In the genomic region with DNA sequence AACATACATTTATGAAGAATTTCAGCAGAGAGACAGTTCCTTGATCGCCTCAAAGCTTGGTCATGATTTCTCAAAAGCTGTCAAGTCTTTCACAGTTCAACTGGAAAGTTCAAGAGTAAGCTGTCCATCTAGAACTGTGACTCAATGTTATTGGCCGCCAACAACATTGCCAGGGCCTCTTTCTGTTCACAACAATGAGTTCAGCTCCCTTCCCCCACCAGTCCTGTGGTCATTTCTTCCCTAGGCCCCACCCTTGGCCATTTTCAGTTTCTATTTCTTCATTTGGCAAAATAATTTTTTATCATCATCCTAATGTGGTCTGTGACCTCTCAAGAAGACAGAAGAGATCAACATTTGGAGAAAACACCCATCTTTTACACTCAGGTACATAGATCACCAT, we compare ENCODE assay signal across 21 mouse cellular contexts. TPM values are rescaled to one million over a fixed set of nuclear protein-coding genes. Genes with fewer than 3 reads are reported as not detected.
DNase-seq lines count a peak whose midpoint lies in the region; ATAC-seq and TF ChIP-seq lines count a peak whose summit lies in the region.
"Had no signal": no experiment of that assay in that cellular context is flagged by ENCODE, and none has a peak within 500 bp of the region (broad histone marks: within the 10 kb centered on the region; RNA-seq: fewer than 3 reads in every experiment).

No protein-coding gene starts in this region.

- no peaks in the 10 kb centered on the region; the same call in 1 of the 2 replicates for H3K4me1 ChIP-seq in lung, postnatal 0 days (ENCODE audit: insufficient read depth, low read depth, low read length)

- intact Hi-C loops in heart, postnatal 36 days (cut with DNase I): no loop called here

- DNase-seq in heart, adult 18-20 months: peak; percentile 49 to 52
- DNase-seq in heart, postnatal 36 days: no peak
- peak; percentile 65 for DNase-seq in lung, postnatal 36 days
- DNase-seq in lung, postnatal 0 days (ENCODE audit: low spot score): no peak
- DNase-seq in spleen, postnatal 14 days (ENCODE audit: low spot score in 2 of 2): no peak
- DNase-seq in layer of hippocampus, adult 11-12 months (ENCODE audit: low spot score): no peak
- DNase-seq: adrenal gland, adult 8-10 months; cerebellum, postnatal 14 days; embryo, embryonic 11 days; kidney, adult 18-20 months; lung, adult 18-20 months; right cerebral cortex, postnatal 25 days; thymus, postnatal 14 days had no signal

- no peaks in the 10 kb centered on the region for H3K27me3 ChIP-seq in lung, postnatal 0 days (replicated peaks; ENCODE audit: insufficient read depth, low read length)
- H3K27me3 ChIP-seq: embryonic facial prominence, embryonic 15.5 days; limb, embryonic 15.5 days had no signal

- no peak overlapping the region for H3K4me2 ChIP-seq in lung, postnatal 0 days (replicated peaks; ENCODE audit: low read depth, low read length)
- H3K4me2 ChIP-seq: embryonic facial prominence, embryonic 15.5 days; limb, embryonic 15.5 days; neural tube, embryonic 13.5 days had no signal

- H3K36me3 ChIP-seq in lung, postnatal 0 days (ENCODE audit: insufficient read depth, low read length): no peaks in the 10 kb centered on the region
- H3K36me3 ChIP-seq: embryonic facial prominence, embryonic 15.5 days; hindbrain, embryonic 10.5 days; limb, embryonic 15.5 days; midbrain, embryonic 10.5 days; neural tube, embryonic 13.5 days had no signal

- ATAC-seq in lung, postnatal 0 days: no peak
- peak; percentile 58 for ATAC-seq in megakaryocyte, adult 5-6 weeks (ENCODE audit: poor library complexity, severe bottlenecking)
- ATAC-seq: CD4-positive, CD25-positive, alpha-beta regulatory T cell, adult 4 months had no signal

- no peak for TF ChIP-seq CTCF in lung, postnatal 0 days (IDR thresholded peaks at IDR 0.05)

- H3K9ac ChIP-seq in lung, postnatal 0 days (replicated peaks; ENCODE audit: low read depth): no peak overlapping the region
- H3K9ac ChIP-seq: embryonic facial prominence, embryonic 15.5 days; limb, embryonic 15.5 days; neural tube, embryonic 13.5 days had no signal

- no peak for TF ChIP-seq EP300 in lung, postnatal 0 days (IDR thresholded peaks at IDR 0.05)

- no peak overlapping the region for H3K27ac ChIP-seq in lung, postnatal 0 days (ENCODE audit: low read length)
- H3K27ac ChIP-seq: embryonic facial prominence, embryonic 15.5 days; hindbrain, embryonic 10.5 days; limb, embryonic 15.5 days; midbrain, embryonic 10.5 days; neural tube, embryonic 13.5 days had no signal

- 83% methylated on average over 2 of the region's 2 CpGs for WGBS in lung, postnatal 0 days

- H3K4me3 ChIP-seq in lung, postnatal 0 days (ENCODE audit: low read depth, low read length): no peak overlapping the region
- H3K4me3 ChIP-seq: embryonic facial prominence, embryonic 15.5 days; hindbrain, embryonic 10.5 days; limb, embryonic 15.5 days; midbrain, embryonic 10.5 days; neural tube, embryonic 13.5 days had no signal

- no peaks in the 10 kb centered on the region for H3K9me3 ChIP-seq in lung, postnatal 0 days (ENCODE audit: low read length)
- H3K9me3 ChIP-seq: embryonic facial prominence, embryonic 15.5 days; hindbrain, embryonic 10.5 days; limb, embryonic 15.5 days; midbrain, embryonic 10.5 days; neural tube, embryonic 13.5 days had no signal

RNA-seq across cellular contexts. Expression of a gene that starts 4.5 kb away (rescaled TPM):
- 10 to 100 TPM; 38.4 to 48.3 TPM for total RNA-seq in heart, adult 18-20 months (2021)
- total RNA-seq in heart, postnatal 36 days (2021): 10 to 100 TPM; 35.8 to 41.1 TPM
- 10.2 and 12.4 TPM in 2 replicates for polyA plus RNA-seq in lung, postnatal 0 days (2015; fragmentation: Nextera tagmentation; extraction: Ambion mirVana)
- 40.8 and 54.4 TPM in 2 replicates for total RNA-seq in megakaryocyte, adult 5-6 weeks (2015)
- total RNA-seq in megakaryocyte, adult 5-6 weeks (2017): 28.6 and 40.5 TPM in 2 replicates
- total RNA-seq: MEL had no signal

Comparison
In these comparisons a context has a peak if more than half of its experiments do, and no peak if none do; other contexts are left out.
1. DNase-seq: peak in heart, adult 18-20 months (2 of 2) and lung, postnatal 36 days (single experiment); none in heart, postnatal 36 days (0 of 2), lung, postnatal 0 days (single experiment), spleen, postnatal 14 days (0 of 2) and layer of hippocampus, adult 11-12 months (single experiment).